Mouse (Mus musculus) heart, postnatal 10 days (tissue): ENCODE results near the gene March6. TPM values are rescaled to one million over a fixed set of nuclear protein-coding genes. Genes with fewer than 3 reads are reported as not detected.

Source experiments
- DNase-seq, 2 experiments: peaks; one replicate each; pipeline ENCODE4 v3.0.0; 2021
- intact Hi-C: fragments of 180-260 bp; cut with DNase I; formaldehyde crosslinking; loops from one replicate; pipeline ENCODE4 v1.15.1; 2025
- total RNA-seq, 2 experiments: library from RNA; stranded (reverse); gene quantifications; 2 replicates each; pipeline ENCODE4 v1.2.3; 2021

Gene March6
- total RNA-seq, 2 experiments from 2014 or later, result 100 to 109 TPM

DNA sequence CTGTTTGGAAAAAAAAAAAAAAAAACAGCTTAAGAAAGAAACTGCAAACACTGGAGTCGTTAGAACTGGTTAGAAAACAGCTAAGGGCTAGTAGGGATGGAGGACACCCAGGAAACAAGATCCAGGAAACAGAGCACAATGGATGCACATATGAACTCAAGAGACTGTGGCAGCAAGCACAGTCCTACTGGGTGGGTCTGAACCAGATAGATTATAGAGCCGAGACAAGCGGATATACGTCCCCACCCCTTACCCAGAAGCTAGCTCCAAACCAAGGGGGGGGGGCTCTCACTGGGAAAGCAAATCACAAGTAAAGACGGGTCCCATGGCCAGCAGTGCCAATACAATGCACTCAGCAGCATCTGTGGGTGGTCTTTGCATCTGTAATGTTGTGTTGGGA lies 11.9 kb downstream of the March6 start:
- DNase-seq, result no peak
- intact Hi-C loops, result no loop called here

DNA sequence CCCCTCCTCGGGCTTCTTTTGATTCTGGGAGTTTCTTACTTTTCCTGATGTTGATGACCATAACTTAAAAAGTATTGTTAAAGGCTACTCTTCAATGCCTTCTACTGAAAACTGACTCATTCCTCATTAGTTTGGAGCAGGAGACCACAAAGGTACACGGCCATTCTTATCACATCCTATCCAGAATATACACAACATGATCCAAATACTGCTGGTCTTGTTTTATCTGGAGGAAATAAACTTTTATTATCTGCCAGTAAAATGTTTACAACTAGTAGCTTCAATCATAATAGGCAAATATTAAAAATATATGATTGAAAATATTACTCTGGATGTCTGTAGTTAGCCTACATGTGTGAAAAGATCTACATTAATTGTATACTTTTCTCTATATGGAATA lies 12.5 kb downstream of the March6 start:
- DNase-seq, result no peak
- intact Hi-C loops, result no loop called here

DNA sequence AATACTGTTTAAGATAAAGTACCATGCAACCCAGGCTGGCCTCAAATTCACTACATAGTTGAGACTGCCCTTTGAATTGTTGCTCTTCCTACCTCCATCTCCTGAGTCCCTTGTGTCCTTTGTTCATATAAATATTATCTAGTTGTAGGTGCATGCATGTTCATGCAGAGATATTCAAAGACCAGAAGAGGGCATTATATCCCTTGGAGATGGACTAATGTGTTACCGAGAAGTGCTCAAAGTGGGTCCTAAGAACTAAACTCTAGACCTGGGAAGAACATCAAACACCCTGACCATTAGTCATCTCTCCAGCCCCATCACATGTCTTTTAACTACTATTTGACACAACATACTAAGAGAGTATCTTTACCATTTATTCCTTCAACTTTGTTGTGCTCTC lies 13.7 kb downstream of the March6 start:
- DNase-seq, result no peak
- intact Hi-C loops, result loop anchor here (1.0 to 2.0 kb wide), 2 partner anchors 55 to 70 kb away; no protein-coding TSS in a partner anchor

DNA sequence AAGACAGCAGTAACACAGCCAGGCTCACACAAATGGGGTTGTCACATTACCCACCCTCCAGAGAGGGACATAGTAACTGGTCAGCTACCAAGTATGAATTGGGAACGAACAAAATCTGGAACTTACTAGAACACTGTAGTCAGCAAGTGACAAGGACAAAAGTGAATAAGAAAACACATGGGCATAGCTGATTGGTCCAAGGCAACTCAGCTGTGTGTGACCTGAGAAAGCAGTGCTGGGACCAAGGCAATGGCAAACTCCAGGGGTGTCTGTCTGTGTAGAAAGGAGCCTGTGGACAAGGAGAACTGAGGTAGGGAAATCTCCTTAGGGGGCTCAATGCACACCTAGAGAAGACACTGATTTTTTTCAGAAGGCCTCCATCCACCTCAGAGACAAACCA lies 19.1 kb downstream of the March6 start:
- intact Hi-C loops, result no loop called here
- no peak for DNase-seq

DNA sequence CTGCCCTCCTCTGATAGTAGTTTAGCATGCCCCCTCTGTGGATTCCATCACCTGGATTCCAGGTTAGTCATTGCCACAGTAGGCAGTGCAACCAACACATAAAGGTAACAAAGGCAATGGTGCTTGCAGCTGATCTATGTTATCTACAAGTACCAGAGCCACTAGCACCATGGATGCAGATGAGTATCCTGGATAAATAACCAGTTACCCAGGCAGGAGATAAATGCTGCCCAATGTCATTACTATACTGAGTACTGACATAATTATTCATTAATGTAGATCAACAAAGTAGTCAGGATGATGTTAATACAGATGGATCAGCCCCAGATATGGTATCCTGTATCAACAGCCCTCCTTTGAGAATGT lies 19.5 kb downstream of the March6 start:
- intact Hi-C loops, result no loop called here
- DNase-seq, result no peak

DNA sequence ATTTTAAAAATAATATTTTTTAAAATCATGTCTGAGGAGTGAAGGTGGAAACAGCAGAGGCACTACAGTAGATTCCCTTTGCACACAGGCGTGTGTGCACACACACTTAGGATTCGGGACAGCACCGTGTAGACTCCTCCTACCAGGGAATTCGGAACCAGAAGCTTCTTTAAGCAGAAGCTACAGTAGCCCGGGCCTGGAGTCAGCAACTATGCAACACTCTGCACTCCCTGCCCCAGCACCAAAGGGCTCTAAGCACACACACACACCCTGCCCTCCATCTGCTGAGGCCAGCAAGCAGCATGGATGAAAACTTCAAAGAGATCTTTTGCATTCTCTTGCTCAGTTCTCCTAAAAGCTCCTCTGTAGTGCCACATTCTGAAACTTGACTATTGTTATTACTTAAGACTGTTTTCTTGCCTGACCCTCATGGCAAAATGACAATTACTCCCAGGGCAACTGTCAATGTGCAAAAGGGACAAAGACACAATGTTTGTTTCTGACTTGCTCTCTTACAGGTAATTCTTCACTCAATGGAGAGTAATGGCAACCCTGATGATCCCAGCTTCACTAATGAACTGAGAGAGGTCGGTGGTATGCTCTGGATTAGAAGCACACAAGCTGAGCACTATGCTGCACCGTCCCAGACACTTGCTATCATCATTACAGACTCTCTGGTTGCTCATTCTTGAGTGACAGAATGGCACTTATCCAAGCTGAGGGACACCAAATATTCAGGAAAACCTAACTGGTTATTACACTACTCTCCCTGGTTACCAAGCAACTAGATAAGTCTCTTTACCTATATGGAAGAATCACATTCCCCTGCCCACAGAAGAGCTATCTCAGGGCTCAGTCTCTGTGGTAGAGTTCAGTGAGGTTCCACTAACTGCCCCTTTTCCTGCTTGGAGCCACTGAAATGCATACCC lies 20.1 kb downstream of the March6 start:
- DNase-seq, result no peak
- intact Hi-C loops, result no loop called here

DNA sequence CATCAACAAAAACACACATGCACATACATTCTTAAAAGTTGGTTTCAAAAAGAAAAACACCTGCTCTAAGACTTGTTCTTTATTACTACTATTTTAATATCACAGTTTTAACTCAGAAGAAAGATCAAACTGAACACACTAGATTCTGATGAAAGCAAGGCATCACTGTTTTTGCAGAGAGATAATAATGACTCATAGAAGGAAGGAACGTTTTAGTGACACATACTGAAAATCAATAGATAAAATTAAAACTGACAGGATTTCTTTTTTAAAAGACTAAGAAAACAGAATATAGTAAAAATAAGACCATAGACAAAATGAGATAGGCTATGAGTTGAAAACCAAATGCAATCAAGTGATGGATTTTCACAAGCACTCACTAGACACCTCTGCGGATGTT lies 25.8 kb downstream of the March6 start:
- intact Hi-C loops, result no loop called here
- DNase-seq, result no peak

DNA sequence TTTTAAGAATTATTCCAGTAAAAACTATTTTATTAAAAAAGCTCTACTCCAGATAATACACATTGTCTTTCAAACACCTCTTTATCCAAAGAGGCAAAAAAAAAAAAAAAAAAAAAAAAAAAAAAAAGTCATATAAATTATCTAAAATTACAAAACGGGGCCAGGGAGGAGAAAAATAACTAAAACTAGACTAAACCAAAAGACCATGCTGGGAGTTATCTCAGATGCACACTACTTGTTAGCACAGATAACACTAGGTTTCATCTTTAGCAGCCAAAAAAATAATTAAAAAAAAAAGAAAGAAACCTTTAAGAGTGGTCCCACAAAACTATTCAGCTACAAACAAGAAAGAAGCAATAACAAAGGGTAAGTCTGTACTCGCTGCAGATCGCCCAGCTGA lies 27.4 kb downstream of the March6 start:
- no peak for DNase-seq
- intact Hi-C loops, result no loop called here

DNA sequence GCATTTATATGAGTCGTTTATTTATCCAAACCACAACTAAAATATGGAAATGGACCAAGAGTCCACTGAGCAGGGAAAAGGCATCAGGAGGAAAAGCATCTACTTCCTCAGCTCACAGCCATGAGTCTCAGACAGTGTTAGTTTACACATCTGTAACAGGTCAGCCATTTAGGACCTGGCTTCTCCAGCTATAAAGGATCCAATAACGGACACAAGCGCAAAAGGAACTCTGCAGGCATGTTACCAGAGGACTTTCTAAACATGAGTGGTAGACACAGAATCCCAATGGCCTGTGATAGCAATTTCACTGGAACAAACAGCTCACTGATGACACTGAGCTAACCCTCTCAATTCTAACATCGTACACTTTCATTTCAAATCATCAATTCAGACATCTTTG lies 27.9 kb downstream of the March6 start:
- DNase-seq, result no peak
- intact Hi-C loops, result no loop called here

DNA sequence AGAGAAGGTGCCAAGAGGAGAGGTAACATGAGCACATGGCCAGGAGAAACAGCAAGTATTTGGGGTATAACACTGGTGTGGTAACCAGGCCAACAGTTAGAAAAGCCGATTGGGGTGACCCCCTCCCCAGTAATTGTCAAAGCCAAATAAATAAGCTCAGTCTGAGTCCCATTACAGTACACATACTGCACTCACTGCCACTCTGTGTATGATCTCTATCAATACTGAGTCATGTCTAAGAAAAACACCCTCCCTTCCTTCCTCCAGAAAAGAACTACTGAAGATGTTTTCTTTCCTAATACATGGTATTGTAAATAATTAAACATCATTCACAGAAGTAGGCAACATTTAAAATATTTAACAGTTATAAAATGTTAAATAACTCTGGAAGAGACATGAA lies 28.5 kb downstream of the March6 start:
- DNase-seq, result no peak
- intact Hi-C loops, result no loop called here

DNA sequence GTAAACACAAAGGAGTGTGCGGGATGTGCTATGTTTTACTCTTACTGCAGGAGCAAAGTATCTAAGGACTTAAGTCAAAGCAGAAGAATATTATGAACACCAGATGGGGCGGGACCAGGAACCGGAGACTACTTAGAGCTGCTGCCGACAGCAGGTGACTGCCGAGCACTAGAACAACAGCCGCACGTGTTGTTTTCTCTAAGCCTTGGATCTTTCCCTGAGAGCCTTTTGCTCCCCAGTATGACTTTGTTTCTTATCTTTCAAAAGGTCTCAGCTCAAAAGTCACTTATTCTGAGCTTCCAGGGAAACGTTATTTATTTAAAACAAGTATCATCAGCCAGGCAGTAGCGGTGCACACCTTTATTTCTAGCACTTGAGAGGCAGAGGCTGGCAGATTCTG lies 36.0 kb downstream of the March6 start:
- intact Hi-C loops, result no loop called here

DNA sequence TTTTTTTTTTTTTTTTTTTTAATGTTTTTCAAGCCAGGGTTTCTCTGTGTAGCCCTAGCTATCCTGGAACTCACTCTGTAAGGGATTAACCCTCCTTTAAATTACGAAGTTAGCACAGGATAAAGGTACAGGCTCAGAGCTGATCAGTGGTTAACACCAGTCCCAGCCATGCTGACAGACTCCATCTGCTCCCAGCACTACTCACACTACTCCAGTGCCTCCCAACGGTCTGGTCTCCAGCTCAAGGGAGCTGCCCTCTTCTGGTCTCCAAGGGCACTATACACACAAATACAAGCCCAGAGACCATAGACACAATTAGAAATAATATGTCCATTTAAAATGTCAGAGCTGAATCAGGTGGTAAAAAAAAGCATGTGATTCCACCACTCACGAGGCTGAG lies 36.5 kb downstream of the March6 start:
- DNase-seq, result no peak
- intact Hi-C loops, result no loop called here

More for the DNA sequence above, 36.0 kb downstream of the March6 start:
- DNase-seq, result no peak

DNA sequence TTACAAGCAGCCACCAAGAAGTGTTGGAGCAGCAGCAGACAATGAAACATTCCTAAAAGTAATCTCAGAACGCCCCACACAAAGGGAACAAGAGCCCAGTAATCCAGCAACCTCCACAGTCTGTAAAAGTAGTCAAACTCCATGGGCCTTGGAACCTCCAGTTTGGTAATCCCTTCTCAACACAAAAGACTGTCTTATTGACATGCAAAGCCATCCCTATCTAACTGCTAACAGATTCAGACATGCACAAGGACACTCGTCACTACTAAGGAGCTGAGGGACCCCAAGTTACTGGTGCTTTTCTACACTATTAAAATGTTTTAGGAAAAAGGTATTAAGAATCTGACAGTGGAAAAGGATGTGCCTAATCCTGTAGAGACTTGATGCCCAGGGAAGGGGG lies 43.4 kb downstream of the March6 start:
- DNase-seq, result no peak
- intact Hi-C loops, result no loop called here

DNA sequence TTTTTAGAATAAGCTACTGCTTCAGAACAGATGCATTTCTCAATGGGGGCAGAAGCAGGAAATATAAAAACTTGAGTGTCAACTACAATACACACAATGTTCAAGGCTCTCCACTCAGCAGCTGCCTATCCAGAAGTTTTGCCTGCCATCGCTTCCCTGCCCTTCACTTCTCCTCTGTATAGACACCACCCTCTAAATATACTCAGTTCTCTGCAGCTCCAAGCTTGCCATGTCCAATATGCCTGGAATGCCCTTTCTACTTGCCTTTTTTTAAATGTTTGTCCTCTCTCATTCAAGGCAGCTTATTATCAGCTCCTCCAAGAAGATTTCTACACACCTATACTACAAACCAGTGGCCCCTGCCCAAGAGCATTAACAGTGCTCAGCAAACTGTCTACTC lies 54.2 kb downstream of the March6 start:
- DNase-seq, result peak; percentile 24 to 43
- intact Hi-C loops, result loop anchor here (5.0 kb wide), 1 partner anchor 111 kb away; no protein-coding TSS in a partner anchor

DNA sequence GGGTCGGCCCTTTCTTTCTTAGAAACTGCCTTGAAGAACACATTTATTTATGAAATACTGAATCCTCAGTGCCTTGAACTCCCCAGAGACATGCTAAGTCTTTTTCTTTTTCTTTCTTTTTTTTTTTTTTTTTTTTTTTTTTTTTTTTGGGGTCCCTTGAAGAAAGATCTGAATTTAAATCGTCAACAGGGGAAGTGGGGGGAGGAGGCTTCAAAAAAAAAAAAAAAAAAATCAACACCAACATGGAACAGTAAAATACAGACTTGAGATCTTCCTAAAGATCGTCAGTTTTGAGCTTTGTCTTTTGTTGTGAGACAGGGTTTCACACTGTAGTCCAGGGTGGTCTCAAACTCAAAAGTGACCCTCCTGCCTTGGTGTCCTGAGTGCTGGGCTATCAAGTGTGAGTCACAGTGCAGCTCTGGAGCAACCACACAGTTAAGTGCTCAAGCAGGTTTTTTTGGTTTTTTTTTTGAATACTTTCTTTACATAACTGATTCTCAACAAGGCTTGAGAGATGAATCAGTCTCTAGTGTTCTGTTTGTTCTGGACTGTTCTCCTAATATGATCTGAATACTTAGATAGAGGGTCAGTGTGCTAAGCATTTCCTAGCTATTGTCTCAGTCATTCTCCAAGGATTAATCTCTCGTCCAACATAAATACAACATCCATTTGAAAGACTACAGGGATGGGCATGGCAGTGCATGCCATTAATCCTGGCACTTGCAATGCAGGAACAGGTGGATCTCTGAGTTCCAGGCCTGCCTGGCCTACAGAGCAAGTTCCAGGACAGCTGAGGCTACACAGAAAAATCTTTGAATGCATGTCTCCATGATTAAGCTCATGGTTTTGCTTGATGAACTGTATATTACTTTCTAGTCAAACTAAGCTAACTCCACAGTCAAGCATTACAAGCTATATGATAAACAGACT lies 57.9 kb downstream of the March6 start:
- DNase-seq, result no peak

DNA sequence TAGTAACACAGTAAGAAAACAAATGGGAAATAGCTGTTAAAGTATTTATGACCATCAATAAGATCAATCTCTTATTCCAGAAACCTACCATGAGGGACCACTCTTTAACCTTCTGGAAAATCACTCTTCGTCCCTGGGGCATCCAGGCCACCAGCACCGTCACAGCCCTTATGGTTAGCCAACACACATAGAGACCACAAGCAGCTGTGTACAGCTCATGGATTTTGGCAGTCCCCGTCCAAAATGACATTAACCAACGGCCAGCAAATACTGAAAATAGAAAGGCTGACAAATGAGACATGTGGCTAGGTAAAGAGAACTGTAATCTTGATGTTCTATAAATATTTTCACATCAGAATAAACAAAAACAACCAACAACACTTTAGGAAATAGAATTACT lies 59.3 kb downstream of the March6 start:
- intact Hi-C loops, result no loop called here
- DNase-seq, result no peak

More for the DNA sequence above, 57.9 kb downstream of the March6 start:
- intact Hi-C loops, result no loop called here

DNA sequence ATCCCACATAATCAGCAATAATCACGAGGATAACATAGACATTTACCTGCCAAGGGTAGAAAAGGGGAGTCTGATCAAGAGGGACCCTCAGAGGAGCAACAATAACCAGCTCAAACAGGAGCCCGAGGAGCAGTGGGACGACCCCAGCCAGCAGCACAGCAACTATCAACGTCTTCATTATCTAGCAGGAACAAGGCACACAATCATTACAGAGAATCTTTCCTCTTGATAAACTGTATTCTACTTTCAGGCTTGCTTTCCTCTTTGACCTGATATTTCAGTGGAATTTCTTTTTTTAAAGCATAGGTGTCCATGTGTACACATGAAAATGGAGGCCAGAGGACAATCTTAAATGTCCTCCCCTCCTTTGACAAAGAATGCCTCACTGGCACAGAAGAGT lies 61.4 kb downstream of the March6 start:
- intact Hi-C loops, result no loop called here
- DNase-seq, result no peak

DNA sequence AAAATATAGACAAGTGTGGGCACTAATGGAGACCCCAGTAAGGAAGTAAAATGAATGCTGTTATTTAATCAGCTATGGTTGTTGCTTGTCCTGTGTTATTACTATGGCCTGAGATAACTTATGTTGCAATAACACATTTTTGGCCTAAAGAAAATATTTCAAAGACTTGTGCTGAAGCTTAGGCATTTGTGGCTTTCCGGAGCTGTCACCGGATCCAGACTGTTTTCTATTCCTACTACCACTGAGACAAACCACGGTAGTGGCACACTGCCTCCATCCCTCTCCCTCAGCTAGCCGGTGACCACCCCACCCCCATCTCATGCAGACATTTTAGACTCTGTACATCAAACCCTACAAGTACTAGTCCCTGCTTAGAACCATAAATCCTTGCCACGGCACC lies 62.0 kb downstream of the March6 start:
- intact Hi-C loops, result no loop called here
- no peak for DNase-seq

DNA sequence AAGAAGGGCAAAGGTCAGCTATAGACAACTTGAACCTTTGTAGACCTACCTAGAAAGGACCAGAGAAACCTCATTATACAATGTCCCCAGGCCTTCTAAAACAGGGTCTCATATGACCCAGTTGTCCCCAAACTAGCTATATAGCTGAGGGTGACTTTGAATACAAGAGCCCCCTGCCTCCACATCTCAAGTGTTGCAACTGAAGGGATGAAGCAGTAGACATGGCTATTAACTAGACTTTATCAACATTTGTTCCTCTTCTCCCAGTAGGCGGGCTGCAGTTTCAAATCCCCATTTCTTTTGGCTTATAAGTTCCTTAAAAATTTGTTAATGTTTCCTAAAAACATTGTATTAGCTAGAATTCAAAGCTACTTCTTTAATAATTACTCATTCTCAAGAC lies 64.1 kb downstream of the March6 start:
- no peak for DNase-seq
- intact Hi-C loops, result no loop called here

DNA sequence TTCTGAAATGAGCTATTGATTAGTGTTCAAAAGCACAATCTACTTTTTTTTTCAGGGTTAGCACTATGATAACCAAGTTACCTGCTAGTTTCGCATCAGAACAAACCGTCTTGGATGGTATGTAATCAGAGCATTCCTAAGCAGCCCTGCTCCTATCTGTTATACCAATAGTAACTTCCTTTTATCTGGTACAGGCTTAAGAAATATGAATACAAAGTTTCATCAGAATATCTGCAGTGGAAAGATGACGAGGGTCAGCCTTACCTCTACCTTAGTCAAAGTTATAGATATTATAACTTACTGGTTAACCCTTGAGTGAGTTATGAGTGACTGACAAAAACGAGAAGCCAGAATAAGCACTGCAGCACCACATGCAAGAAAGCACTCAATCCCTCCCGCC lies 64.6 kb downstream of the March6 start:
- DNase-seq, result no peak
- intact Hi-C loops, result no loop called here

DNA sequence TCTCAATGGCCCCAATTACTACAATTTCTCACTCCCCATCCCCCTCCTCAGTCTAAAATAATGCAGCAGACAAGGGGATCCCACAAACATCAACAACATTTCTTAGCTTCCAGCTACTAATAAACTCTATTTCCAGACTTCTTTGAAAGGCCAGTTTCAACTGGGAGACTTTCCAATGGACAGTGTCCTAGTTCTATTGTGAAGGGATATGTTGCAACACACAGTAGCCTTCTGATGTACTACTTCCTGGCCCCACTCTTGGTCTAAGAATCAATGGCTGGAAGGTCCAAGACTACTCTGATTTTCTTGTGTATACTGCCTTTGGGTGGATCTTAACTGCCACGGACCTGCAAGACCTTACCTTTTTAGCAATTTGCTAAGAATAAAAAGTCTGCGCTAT lies 65.0 kb downstream of the March6 start:
- no peak for DNase-seq
- intact Hi-C loops, result no loop called here

DNA sequence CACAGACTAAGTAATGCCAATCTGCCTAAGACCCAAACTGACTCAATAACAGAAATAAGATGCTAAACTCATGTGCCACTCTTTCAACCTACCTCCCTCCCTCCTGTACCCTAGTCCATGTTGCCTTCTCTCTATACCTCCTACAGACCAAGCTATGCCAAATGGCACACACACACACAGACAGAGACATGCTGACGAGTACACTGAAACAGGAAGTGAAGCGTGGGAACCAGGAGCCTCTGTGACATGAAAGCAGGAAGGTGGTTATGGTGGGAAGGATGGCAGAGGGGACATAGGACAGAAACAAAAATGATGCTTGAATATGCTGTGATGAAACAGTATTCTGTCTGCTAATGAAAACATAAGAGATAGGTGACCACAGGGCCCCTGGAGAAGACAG lies 70.3 kb downstream of the March6 start:
- intact Hi-C loops, result no loop called here
- no peak for DNase-seq
